Mouse (Mus musculus): ENCODE measurements around the gene Tmem212.

Tmem212 gene

DNA sequence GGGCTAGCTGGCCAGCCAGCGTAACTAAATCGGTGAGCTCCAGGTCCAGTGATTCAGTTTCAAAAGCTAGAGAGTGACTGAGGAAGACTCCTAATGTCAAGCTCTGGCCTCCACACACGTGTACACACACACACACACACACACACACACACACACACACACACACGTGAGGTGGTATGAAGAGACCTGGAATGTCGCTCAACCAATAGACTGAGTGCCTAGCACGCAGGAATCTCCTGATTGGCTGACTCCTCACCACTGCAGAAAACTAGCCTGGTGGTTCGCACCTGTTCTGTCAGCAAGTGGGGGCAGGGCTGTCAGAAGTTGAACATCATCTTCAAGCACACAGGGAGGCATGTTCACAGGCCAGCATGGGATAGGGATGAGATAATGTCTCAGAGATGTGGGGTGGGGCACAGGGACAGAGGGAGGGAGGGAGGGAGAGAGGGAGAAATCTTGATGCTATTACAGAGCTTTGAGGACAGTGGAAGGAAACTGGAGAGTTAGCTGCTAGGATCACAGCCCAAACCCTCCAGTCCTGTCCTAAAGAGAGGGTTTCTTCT is 10.6 kb upstream of the Tmem212 start:
- POLR2A ChIA-PET: interaction anchor here in 1 of 4 experiments (0.6 kb wide), 1 partner anchor 129 kb away, joined by 3 read pairs; no protein-coding TSS in a partner anchor
- CTCF ChIA-PET: no interaction called here

- ChIA-PET POLR2A (interaction anchor here in 1 of 4 experiments (0.9 to 1.0 kb wide), 2 partner anchors 10 to 845 kb away, joined by 3 read pairs; no protein-coding TSS in a partner anchor), CTCF (interaction anchor here in 1 of 4 experiments (0.5 kb wide), 1 partner anchor 844 kb away, joined by 3 read pairs; no protein-coding TSS in a partner anchor)
These were observed 8.6 kb upstream of the Tmem212 start for GRCm38 (mm10) chr3:27904659-27905330.

DNA sequence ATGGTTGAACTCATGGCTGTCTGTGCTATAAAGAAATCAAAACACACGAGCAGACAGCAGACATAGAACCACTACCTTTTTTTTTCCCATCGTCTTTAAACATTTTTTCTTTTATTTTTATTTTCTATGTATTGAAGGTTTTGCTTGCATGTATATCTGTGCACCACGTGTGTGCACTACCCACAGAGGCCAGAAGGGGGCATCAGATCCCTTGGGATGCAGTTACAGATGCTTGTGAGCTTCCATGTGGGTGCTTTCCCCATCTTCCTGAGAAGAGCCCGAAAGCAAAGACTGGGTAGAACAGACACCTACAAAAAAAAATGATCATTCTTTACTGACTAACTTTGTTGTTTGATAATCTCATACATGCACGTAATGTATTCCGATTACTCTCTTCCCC is 5.7 kb upstream of the Tmem212 start:
- CTCF ChIA-PET: interaction anchor here in 2 of 4 experiments (0.7 to 1.5 kb wide), 9 partner anchors 9 to 844 kb away, joined by 3 to 5 read pairs (median 3); no protein-coding TSS in a partner anchor
- POLR2A ChIA-PET: interaction anchor here in 2 of 4 experiments (0.6 to 1.0 kb wide), 2 partner anchors 82 to 125 kb away, joined by 3 to 5 read pairs; no protein-coding TSS in a partner anchor

GRCm38 (mm10) chr3:27899012-27899726 is 3.0 kb upstream of the Tmem212 start:
- ChIA-PET POLR2A (interaction anchor here in 1 of 4 experiments (0.6 kb wide), 1 partner anchor 36 kb away, joined by 11 read pairs; no protein-coding TSS in a partner anchor), CTCF (no interaction called here)

DNA sequence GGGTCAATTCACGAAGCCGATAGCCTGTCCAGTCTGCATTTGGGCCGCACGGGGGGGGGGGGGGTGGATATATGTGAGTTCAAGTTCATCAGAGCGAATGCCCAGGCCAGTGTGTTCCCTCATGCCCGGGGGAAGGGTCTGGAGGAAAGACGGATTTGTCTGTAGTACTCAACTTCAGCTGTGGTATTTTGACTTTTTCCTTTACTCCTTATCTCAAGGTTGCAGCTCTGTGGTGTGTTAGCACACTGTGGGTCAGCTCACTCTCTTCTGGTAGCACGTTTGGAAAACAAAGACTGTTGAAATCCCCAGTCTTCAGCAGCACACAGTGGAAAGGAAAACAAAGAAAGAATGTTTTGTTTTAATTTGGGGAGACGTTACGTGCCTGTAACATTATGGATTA is 2.0 kb upstream of the Tmem212 start:
- CTCF ChIA-PET: interaction anchor here in 1 of 4 experiments (0.5 kb wide), 1 partner anchor 299 kb away, joined by 3 read pairs; no protein-coding TSS in a partner anchor
- POLR2A ChIA-PET: no interaction called here

GRCm38 (mm10) chr3:27886578-27886977 is 9.6 kb downstream of the Tmem212 start:
- CTCF ChIA-PET: no interaction called here
- POLR2A ChIA-PET: no interaction called here

DNA sequence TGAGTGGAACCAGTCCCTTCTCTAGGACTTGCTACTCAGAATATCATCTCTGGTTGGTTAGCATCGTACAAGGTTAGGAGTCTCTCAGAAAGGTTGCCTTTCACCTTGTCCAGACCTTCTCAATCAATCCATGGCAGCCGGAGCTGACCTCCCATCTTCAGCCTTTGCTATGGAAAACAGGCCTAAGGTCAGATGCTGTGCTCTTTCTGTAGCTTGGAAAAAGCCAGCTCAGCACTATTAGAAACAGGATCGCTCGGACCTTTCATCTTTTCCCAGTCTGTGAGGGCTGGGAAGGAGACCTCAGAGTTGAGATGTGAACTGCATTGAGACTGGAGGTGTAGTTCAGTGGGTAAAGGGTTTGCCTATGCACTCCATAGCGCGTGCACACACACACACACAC is 10.6 kb downstream of the Tmem212 start:
- ChIA-PET POLR2A (interaction anchor here in 1 of 4 experiments (0.6 kb wide), 1 partner anchor 182 kb away, joined by 3 read pairs; no protein-coding TSS in a partner anchor), CTCF (interaction anchor here in 1 of 4 experiments (0.5 kb wide), 1 partner anchor 547 kb away, joined by 4 read pairs; no protein-coding TSS in a partner anchor)

DNA sequence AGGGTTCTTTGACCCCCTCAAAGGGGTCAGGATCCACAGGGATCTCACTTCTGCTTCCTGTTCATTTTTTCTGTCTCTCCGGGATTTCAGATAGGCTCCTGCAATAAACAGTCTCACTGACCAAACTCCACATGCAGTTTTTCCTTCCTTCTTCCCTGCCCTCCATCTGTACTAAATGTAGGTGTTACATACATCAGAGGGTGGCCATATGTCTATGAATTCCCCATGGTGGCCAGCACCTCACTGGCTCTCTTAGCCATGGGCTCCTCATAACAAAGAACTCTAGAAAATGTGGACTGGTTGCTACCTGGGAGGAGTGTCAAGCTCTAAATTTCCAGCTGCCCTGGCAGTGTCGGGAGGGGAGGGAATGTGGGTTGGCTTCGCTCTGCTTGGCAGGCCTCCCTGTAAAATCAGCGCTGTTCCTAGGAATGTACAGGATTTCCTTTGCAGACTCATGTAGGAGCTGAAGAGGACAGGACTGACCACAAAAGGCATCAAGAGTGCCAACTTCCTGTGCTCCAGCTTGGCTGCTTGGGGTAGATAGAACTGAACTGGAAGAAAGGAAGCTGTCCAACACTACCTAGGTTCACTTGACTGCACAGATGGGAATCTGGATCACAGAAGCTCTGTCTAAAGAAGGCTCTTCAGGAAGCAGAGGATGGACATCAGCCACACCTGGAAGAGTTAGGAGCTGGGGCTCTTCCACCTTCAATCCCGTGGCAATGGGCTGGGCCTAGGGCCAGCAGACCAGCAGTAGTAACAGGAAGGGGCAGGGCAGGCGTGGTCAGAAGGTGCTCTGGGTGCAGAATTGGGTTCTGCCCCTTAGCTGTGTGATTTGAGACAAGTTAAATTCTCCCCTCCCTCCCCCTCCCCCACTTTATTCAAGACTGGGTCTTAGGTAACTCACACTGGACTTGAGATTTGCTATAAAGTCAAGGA is 14.0 kb downstream of the Tmem212 start:
- POLR2A ChIA-PET: interaction anchor here in 1 of 4 experiments (0.6 to 0.7 kb wide), 2 partner anchors 39 to 324 kb away, joined by 4 to 9 read pairs; no protein-coding TSS in a partner anchor

DNA sequence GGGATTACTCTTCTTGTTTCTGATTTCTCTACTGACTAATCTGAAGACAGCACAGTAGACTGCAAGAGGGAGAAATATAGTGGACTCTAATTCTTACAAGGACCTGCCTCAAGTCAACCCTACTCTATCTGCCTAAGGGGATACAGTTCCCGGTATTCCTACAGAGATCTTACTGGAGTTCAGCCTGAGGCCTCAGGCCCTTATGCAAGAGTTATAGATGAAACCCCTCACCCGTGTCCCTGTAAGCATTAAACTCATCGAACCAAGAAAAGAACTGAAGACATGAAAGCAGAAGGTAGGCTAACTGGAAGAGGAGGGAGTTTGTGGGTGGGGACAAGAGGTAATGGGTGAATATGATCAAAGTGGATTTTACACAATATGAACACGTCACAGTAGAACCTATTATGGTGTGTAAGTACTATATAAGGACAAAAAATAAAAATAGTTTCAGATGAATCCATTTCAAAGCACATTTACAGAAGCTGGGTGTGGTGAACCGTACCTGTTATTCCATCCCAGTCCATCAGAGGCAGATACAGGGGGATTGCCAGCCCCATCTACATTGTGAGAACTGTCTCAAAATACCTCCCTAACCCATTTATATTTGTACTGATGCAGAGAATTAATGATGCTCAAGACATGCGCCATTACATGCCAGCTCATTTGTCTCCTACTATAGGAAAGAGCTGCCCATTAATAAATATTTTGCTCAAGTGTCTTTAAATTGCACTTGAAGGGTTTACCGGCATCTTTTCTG is 17.1 kb downstream of the Tmem212 start:
- CTCF ChIA-PET: no interaction called here
- POLR2A ChIA-PET: no interaction called here

More for the DNA sequence above, 14.0 kb downstream of the Tmem212 start:
- CTCF ChIA-PET: interaction anchor here in 1 of 4 experiments (0.6 kb wide), 1 partner anchor 24 kb away, joined by 3 read pairs; no protein-coding TSS in a partner anchor

DNA sequence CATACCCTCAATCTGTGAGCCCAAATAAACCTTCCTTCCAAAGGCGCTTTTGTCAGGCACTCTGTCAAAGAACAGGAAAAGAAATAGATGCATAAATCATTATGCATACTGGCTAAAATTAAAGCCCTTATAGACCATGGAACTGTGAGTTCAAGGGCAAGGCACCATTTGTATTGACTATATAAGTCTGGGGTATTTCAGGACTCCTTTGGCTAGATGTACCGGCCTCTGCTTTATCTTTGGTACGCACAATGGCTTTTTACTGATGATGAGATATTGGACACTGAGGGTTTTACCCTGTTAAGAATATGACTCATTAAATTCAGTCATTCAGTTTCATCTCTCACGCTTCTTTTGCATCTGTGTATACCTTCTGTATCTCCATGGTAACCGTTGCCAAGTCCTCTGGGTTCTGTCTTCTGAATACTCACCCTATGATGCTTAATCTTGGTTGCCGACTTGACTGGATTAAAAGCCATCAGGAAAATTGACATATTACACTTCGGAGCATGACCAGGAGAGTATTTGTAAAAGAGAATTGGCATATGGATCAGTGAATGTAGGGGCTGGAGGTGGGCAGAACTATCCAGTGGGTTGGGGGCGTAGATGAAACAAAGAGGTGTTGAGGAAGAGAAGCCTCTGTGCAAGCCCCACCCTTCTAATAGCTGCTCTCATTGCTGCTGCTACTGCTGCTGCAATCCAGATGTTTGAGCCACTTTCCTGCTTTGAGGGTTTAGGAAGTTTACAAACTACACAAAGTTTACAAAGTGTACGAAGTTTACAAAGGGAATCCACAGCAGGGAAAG is 22.7 kb downstream of the Tmem212 start:
- ChIA-PET POLR2A (interaction anchor here in 1 of 4 experiments (1.3 kb wide), 1 partner anchor 162 kb away, joined by 3 read pairs; the partner anchor contains the start of gene Fndc3b), CTCF (no interaction called here)

- CTCF ChIA-PET: interaction anchor here in 1 of 4 experiments (0.5 kb wide), 1 partner anchor 89 kb away, joined by 3 read pairs; no protein-coding TSS in a partner anchor
These were observed 23.7 kb downstream of the Tmem212 start for GRCm38 (mm10) chr3:27872429-27872828.

GRCm38 (mm10) chr3:27871891-27872290 is 24.3 kb downstream of the Tmem212 start:
- ChIA-PET POLR2A (interaction anchor here in 1 of 4 experiments (1.3 kb wide), 1 partner anchor 161 kb away, joined by 3 read pairs; the partner anchor contains the start of gene Fndc3b), CTCF (interaction anchor here in 1 of 4 experiments (0.5 kb wide), 1 partner anchor 89 kb away, joined by 3 read pairs; no protein-coding TSS in a partner anchor)

More at GRCm38 (mm10) chr3:27872429-27872828, 23.7 kb downstream of the Tmem212 start:
- POLR2A ChIA-PET: interaction anchor here in 1 of 4 experiments (1.3 kb wide), 1 partner anchor 161 kb away, joined by 3 read pairs; the partner anchor contains the start of gene Fndc3b

DNA sequence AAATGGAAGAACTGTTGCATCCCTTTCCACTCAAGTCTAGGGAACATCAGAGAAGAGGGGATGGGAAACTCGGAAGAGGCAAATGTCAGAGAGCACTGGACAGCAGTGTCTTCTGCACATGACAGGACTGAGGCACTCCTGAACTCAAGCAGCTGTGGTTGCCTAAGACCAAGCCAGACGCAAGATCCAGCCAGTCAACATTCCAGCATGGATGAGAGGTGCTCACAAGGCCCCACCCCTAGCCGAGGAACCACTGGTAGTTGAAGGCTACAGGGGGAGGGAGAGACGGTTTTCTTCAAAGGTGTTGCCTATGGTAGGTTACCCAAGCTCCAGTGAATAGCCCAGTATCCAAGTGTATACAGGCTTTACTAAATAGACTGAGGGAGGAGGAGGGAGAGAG is 24.8 kb downstream of the Tmem212 start:
- ChIA-PET POLR2A (no interaction called here), CTCF (no interaction called here)

GRCm38 (mm10) chr3:27868681-27869080 is 27.5 kb downstream of the Tmem212 start:
- ChIA-PET CTCF (no interaction called here), POLR2A (no interaction called here)

GRCm38 (mm10) chr3:27867731-27868130 is 28.4 kb downstream of the Tmem212 start:
- ChIA-PET POLR2A (no interaction called here), CTCF (interaction anchor here in 1 of 4 experiments (1.1 kb wide), 1 partner anchor 162 kb away, joined by 3 read pairs; no protein-coding TSS in a partner anchor)
